Mouse (Mus musculus) ES-E14 (cell line): ENCODE data around the gene Klhl23. TPM values are rescaled to one million over a fixed set of nuclear protein-coding genes. Genes with fewer than 3 reads are reported as not detected.

Source experiments
- DNase-seq: peaks from one replicate; pipeline ENCODE4 v3.0.0-alpha.2; 2013; ENCODE audit warnings: low read depth, low spot score
- H3K27ac ChIP-seq: 2 replicates; pipeline ENCODE4 v1.5.1; 2012; ENCODE audit warnings: low read depth, mild to moderate bottlenecking, low read length, moderate library complexity, mixed read lengths; ENCODE audit not compliant: poor library complexity, insufficient read depth, severe bottlenecking
- H3K36me3 ChIP-seq: 2 replicates; pipeline ENCODE4 v1.6.1; 2012; ENCODE audit warnings: mild to moderate bottlenecking, low read length, moderate library complexity, mixed read lengths; ENCODE audit not compliant: control insufficient read depth, poor library complexity, insufficient read depth, severe bottlenecking
- H3K4me1 ChIP-seq, 2 experiments: fragments of 150-350 bp in 1 of 2; sonication (generic) in 1 of 2; 2 replicates each; pipeline ENCODE4 v1.6.1; 2012; ENCODE audit warnings: low read length in 2 of 2, mild to moderate bottlenecking in 1 of 2, mixed read lengths in 1 of 2; ENCODE audit not compliant: control insufficient read depth in 2 of 2, insufficient read depth in 2 of 2, poor library complexity in 1 of 2
- H3K4me3 ChIP-seq, 2 experiments: fragments of 150-350 bp in 1 of 2; sonication (generic) in 1 of 2; 2 replicates each; pipeline ENCODE4 v1.5.1; 2012; ENCODE audit warnings: low read length in 2 of 2, low read depth in 1 of 2, mild to moderate bottlenecking in 1 of 2, mixed read lengths in 1 of 2; ENCODE audit not compliant: insufficient read depth in 1 of 2, poor library complexity in 1 of 2, severe bottlenecking in 1 of 2
- H3K9ac ChIP-seq: 2 replicates; pipeline ENCODE4 v1.6.1; 2012; ENCODE audit warnings: low read depth, mild to moderate bottlenecking, low read length, mixed read lengths; ENCODE audit not compliant: poor library complexity, insufficient read depth, severe bottlenecking
- H3K9me3 ChIP-seq: fragments of 150-350 bp; sonication (generic); 2 replicates; pipeline ENCODE4 v1.6.1; 2012; ENCODE audit warnings: low read depth, mild to moderate bottlenecking, low read length; ENCODE audit not compliant: control insufficient read depth, insufficient read depth
- CHD2 ChIP-seq: IDR thresholded peaks from 2 replicates; pipeline ENCODE4 v1.6.1; 2014; ENCODE audit warnings: mild to moderate bottlenecking, low read depth, low read length, inconsistent platforms
- HCFC1 ChIP-seq: IDR thresholded peaks from 2 replicates; pipeline ENCODE4 v1.6.1; 2012; ENCODE audit warnings: low read length, inconsistent platforms, borderline replicate concordance; ENCODE audit not compliant: insufficient read depth
- MAFK ChIP-seq: IDR thresholded peaks from 2 replicates; pipeline ENCODE4 v1.6.1; 2014; ENCODE audit warnings: mild to moderate bottlenecking, low read depth, low read length, inconsistent platforms; ENCODE audit not compliant: insufficient read depth
- ZC3H11A ChIP-seq: IDR thresholded peaks from 2 replicates; pipeline ENCODE4 v1.6.1; 2012; ENCODE audit warnings: low read depth, mild to moderate bottlenecking, inconsistent platforms, low read length, borderline replicate concordance
- ZNF384 ChIP-seq: IDR thresholded peaks from 2 replicates; pipeline ENCODE4 v1.6.1; 2012; ENCODE audit warnings: low read depth, low read length, inconsistent platforms
- in situ Hi-C, 2 experiments: fragments of 600-800 bp; cut with MboI; formaldehyde crosslinking; loops; one replicate each; pipeline ENCODE4 v1.15.1; 2025; ENCODE audit warnings: low sequenced_read_pairs in 2 of 2, inconsistent platforms in 1 of 2; ENCODE audit not compliant: unreplicated experiment in 2 of 2
- total RNA-seq: library from RNA; depleted of rRNA; stranded (reverse); fragments of 300-350 nt; gene quantifications from 2 replicates; pipeline ENCODE4 v1.2.3, GENCODE M21; 2012

The Klhl23 gene
- total RNA-seq, 1 experiment = 5.0 TPM

- Histone ChIP-seq H3K4me3 (no peak overlapping the region), H3K9me3 (no peaks in the 10 kb centered on the region), H3K36me3 (no peaks in the 10 kb centered on the region), H3K27ac (no peak overlapping the region), H3K9ac (no peak overlapping the region), H3K4me1 (peaks cover 1 to 3% of the 10 kb centered on the region in 2 experiments; a peak in 2 of 4 replicates)
- TF ChIP-seq ZNF384 (no peak; the same call in 1 of the 2 replicates), HCFC1 (no peak), ZC3H11A (no peak), MAFK (no peak), CHD2 (no peak)
- no peak for DNase-seq
- in situ Hi-C loops = no loop called here
These were observed 36.1 kb downstream of the Klhl23 start for GRCm38 (mm10) chr2:69857882-69858281.

- no peak overlapping the region; the same call in 1 of the 2 replicates for H3K27ac ChIP-seq
- no peaks in the 10 kb centered on the region for H3K9me3 ChIP-seq
- H3K9ac ChIP-seq = peak overlapping the region; percentile 80
- in situ Hi-C loops = no loop called here
- no peak for TF ChIP-seq CHD2
- 0 out of 2 replicates have a peak, but pooled peaks have one; percentile 28 for TF ChIP-seq MAFK
- peak; percentile 78; the same call in 1 of the 2 replicates for TF ChIP-seq ZNF384
- TF ChIP-seq HCFC1 = no peak
- TF ChIP-seq ZC3H11A = no peak
- peak overlapping the region; percentile 78 to 82 for H3K4me3 ChIP-seq
- no peaks in the 10 kb centered on the region for H3K36me3 ChIP-seq
- peaks cover 1 to 9% of the 10 kb centered on the region in 2 experiments; a peak in 3 of 4 replicates for H3K4me1 ChIP-seq
- no peak for DNase-seq
These were observed 39.3 kb downstream of the Klhl23 start for GRCm38 (mm10) chr2:69860972-69861452.

- DNase-seq = peak; percentile 75
- H3K4me3 ChIP-seq = peak within 1 kb of the TSS; percentile 78 to 82
- peak within 1 kb of the TSS; percentile 87 for H3K9ac ChIP-seq
- H3K36me3 ChIP-seq = no peaks in the 10 kb centered on the region; the same call in 1 of the 2 replicates
- no peaks in the 10 kb centered on the region for H3K9me3 ChIP-seq
- TF ChIP-seq ZC3H11A = no peak
- no peak for TF ChIP-seq HCFC1
- TF ChIP-seq CHD2 = no peak
- no peak for TF ChIP-seq ZNF384
- TF ChIP-seq MAFK = no peak
- peaks cover 1 to 9% of the 10 kb centered on the region in 2 experiments; a peak in 3 of 4 replicates for H3K4me1 ChIP-seq
- in situ Hi-C loops = no loop called here
- peak within 1 kb of the TSS; percentile 26; the same call in 1 of the 2 replicates for H3K27ac ChIP-seq
These were observed 39.8 kb downstream of the Klhl23 start, which contains the start of gene Ssb for GRCm38 (mm10) chr2:69861485-69862091. Gene Ssb (plus strand): TSS chr2:69861562.

- DNase-seq = no peak
- Histone ChIP-seq H3K4me1 (peaks cover 1 to 9% of the 10 kb centered on the region in 2 experiments; a peak in 3 of 4 replicates), H3K27ac (no peak overlapping the region; the same call in 1 of the 2 replicates), H3K36me3 (no peaks in the 10 kb centered on the region; the same call in 1 of the 2 replicates), H3K9me3 (no peaks in the 10 kb centered on the region), H3K4me3 (peak overlapping the region; percentile 78 to 82), H3K9ac (peak overlapping the region; percentile 87)
- in situ Hi-C loops = no loop called here
- TF ChIP-seq ZC3H11A (no peak), ZNF384 (peak; percentile 65), CHD2 (no peak)
These were observed 40.4 kb downstream of the Klhl23 start for GRCm38 (mm10) chr2:69862117-69862657.
